Mouse (Mus musculus): ENCODE measurements around the gene Btbd8.

- no peak for TF ChIP-seq POLR2A (IDR thresholded peaks at IDR 0.05; ENCODE audit: low read depth, low read length)
- no peak for TF ChIP-seq CTCF (IDR thresholded peaks at IDR 0.05; ENCODE audit: extremely low read depth, insufficient read depth, insufficient read length, insufficient replicate concordance)
Observed at GRCm38 (mm10) chr5:107448784-107449183, 11.0 kb downstream of the Btbd8 start.

Measured in spleen, adult 2 months (tissue).